ENCODE assay signal across 22 mouse cellular contexts in genomic region chr19:37719166-37719565, GRCm38 (mm10). TPM values are rescaled to one million over a fixed set of nuclear protein-coding genes. Genes with fewer than 3 reads are reported as not detected.
"Had no signal": no experiment of that assay in that cellular context is flagged by ENCODE, and none has a peak within 500 bp of the region (broad histone marks: within the 10 kb centered on the region; RNA-seq: fewer than 3 reads in every experiment).

No protein-coding gene starts in this region.

- H3K27ac ChIP-seq: neural tube, embryonic 13.5 days; neural tube, embryonic 15.5 days; stomach, embryonic 15.5 days; stomach, postnatal 0 days had no signal

- H3K9ac ChIP-seq: neural tube, embryonic 13.5 days; neural tube, embryonic 15.5 days; stomach, embryonic 15.5 days had no signal

- H3K4me1 ChIP-seq: neural tube, embryonic 13.5 days; neural tube, embryonic 15.5 days; stomach, embryonic 15.5 days had no signal

- H3K4me3 ChIP-seq: neural tube, embryonic 13.5 days; neural tube, embryonic 15.5 days; stomach, embryonic 15.5 days had no signal

- H3K27me3 ChIP-seq: neural tube, embryonic 13.5 days; neural tube, embryonic 15.5 days; stomach, embryonic 15.5 days had no signal

- H3K9me3 ChIP-seq: neural tube, embryonic 13.5 days; neural tube, embryonic 15.5 days; stomach, embryonic 15.5 days had no signal

- DNase-seq: retina, postnatal 1 day; right cerebral cortex, adult 18-20 months; right cerebral cortex, postnatal 14 days; right cerebral cortex, postnatal 25 days; right cerebral cortex, postnatal 4 days; spleen, adult 18-20 months; thymus, adult 18-20 months; thymus, adult 2 months; thymus, postnatal 14 days; thymus, postnatal 25 days; thymus, postnatal 36 days; thymus, postnatal 4 days had no signal

- H3K4me2 ChIP-seq: neural tube, embryonic 13.5 days; neural tube, embryonic 15.5 days; stomach, embryonic 15.5 days had no signal

- H3K36me3 ChIP-seq: neural tube, embryonic 13.5 days; neural tube, embryonic 15.5 days; stomach, embryonic 15.5 days had no signal

RNA-seq across cellular contexts. Expression of gene Cyp26a1, which starts 21.6 kb away (rescaled TPM):
- total RNA-seq: neutrophil, adult 5-6 weeks had no signal
- polyA plus RNA-seq: neural tube, embryonic 14.5 days had no signal

RNA-seq across cellular contexts. Expression of gene Cyp26c1, which starts 33.8 kb away (rescaled TPM):
- total RNA-seq: neutrophil, adult 5-6 weeks had no signal
- polyA plus RNA-seq: neural tube, embryonic 13.5 days; neural tube, embryonic 14.5 days; neural tube, embryonic 15.5 days; stomach, embryonic 14.5 days; stomach, embryonic 16.5 days; stomach, postnatal 0 days; testis, adult 2 months; thymus, postnatal 0 days had no signal
